Mouse (Mus musculus): ENCODE measurements around the gene Cyp2c29.
"Not testable (repeated sequence)": the region's sequence is repeated elsewhere in the genome, so short reads cannot be mapped to it uniquely, and the experiment has no call there.

Gene Cyp2c29

DNA sequence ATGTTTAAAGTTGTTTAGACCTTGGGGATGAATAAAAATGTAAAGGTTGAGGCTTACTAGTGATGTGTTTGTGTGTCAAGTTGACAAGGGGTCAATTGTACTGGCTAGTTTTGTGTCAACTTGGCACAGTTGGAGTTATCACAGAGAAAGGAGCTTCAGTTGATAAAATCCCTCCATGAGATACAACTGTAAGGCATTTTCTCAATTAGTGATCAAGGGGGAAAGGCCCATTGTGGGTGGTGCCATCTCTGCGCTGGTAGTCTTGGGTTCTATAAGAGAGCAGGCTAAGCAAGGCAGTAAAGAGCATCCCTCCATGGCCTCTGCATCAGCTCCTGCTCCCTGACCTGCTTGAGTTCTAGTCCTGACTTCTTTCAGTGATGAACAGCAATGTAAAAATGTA is at the start of gene Cyp2c29:
Gene Cyp2c29, plus strand, starts transcription at position 301 of the 400 bp plus-strand sequence.
- not testable (repeated sequence) for DNase-seq (ENCODE audit: low spot score in 2 of 2)

DNA sequence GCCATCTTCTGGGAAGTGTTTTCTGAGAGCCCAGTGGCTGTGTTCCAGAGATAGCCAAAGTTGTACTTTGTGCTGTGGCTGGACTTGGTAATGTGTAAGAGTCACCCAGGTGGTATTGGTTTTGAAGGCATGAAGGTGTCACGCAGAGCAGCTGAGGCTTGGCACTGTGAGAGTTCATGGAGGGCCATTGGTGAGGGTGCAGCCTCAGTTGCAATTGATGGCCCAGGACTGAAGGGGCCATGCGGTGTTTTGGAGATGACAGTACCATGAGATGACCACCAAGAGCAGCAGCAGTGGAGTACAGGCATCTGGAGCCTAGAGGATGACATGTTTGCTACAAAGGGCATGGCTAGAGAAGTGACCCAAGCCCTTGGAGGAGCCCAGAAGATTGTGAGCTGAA is 2.2 kb upstream of the Cyp2c29 start:
- not testable (repeated sequence) for DNase-seq (ENCODE audit: low spot score in 2 of 2)

DNA sequence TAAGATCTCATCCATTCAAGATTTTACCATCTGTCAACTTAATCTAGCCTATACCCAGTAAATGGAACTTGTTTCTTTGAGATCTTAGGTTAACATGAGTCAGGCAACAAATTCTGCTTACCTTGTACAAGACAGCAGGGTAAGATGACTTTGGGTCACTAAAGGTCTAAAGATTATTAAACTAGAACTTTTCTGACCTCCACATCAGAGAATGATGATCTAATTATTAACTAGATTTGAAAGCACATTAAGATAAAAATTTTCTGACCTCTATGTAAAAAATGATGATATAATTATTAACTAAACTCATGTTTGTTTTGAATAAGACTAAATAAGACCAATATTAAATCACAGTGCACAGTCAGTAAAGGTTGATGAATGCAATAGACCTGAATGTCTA is 13.6 kb downstream of the Cyp2c29 start:
- no peak for DNase-seq (ENCODE audit: low spot score in 2 of 2)

DNA sequence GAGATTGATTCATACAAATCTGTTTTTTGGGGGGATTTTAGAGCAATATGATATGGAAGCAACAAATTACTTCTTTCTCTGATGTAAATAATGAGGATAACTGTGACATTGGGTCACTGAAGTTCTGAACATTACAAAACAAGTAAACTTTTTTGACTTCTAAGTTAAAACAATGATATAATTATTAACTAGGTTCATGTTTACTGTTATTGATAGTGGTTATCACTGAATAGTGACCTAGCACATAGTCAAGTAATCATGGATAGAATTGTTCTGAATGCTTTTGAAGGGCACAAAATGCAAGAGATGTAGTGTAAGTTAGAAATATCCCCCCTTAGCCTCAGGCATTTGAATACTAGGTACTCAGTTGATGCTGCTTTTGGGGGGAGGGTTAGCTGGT is 16.4 kb downstream of the Cyp2c29 start:
- DNase-seq (ENCODE audit: low spot score in 2 of 2) = no peak

DNA sequence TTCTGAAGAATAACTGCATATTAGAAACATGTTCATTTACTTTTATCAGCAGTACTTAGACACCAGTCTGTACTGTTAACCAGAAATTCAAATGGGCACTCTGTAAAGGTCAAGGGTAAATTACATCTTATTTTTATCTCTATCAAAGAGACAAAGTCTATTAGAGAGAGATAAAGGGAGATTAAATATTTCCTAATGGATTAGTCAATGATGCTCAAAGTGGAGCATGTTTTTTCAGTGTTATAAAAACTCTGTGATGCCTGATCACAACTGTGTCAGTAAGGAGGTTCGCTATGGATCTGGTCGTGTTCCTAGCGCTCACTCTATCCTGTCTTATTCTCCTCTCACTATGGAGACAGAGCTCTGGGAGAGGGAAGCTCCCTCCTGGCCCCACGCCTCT is 17.6 kb downstream of the Cyp2c29 start:
- no peak for DNase-seq (ENCODE audit: low spot score in 2 of 2)

DNA sequence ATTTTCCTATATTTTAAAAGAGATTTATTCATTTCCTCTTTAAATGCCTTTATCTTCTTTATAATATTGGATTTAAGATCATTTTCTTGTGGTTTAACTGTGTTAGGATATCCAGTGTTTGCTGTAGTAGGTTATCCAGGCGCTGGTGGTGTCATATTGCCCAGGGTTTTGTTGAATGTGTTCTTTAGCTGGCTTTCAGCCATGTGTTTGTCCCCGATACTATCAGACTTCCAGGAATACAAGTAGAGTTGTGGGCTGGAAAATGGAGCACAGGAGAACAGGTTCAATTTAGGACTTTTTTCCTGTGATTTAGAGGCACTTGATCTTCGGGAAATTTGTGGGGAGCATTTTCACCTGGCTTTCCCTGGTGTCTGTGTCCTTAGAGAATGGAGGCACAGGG is 19.8 kb downstream of the Cyp2c29 start:
- no peak for DNase-seq (ENCODE audit: low spot score in 2 of 2)

Data from urinary bladder, postnatal 4 days (tissue).